Mouse (Mus musculus) embryonic facial prominence, embryonic 13.5 days (tissue): Measurements from ENCODE around the gene Sdk2. TPM values are rescaled to one million over a fixed set of nuclear protein-coding genes. Genes with fewer than 3 reads are reported as not detected.

Source experiments
- ATAC-seq: fragments of 200-750 bp; cut with Nextera tagmentation; 2 replicates; pipeline ENCODE4 v1.8.0; 2017; ENCODE audit warnings: low read depth; ENCODE audit not compliant: insufficient number of reproducible peaks, insufficient read depth, low FRiP score, low TSS enrichment
- H3K27ac ChIP-seq: fragments of 300-500 bp; sonication (generic); 2 replicates; pipeline ENCODE4 v1.5.1; 2015; ENCODE audit warnings: moderate library complexity, mild to moderate bottlenecking, inconsistent platforms
- H3K27me3 ChIP-seq: fragments of 300-500 bp; sonication (generic); 2 replicates; pipeline ENCODE4 v1.6.1; 2015; ENCODE audit warnings: mild to moderate bottlenecking, inconsistent platforms
- H3K36me3 ChIP-seq: fragments of 300-500 bp; sonication (generic); 2 replicates; pipeline ENCODE4 v1.6.1; 2015; ENCODE audit warnings: mild to moderate bottlenecking, inconsistent platforms
- H3K4me1 ChIP-seq: fragments of 300-500 bp; sonication (generic); 2 replicates; pipeline ENCODE4 v1.6.1; 2015; ENCODE audit warnings: inconsistent platforms
- H3K4me2 ChIP-seq: fragments of 300-500 bp; sonication (generic); 2 replicates; pipeline ENCODE4 v1.6.1; 2015; ENCODE audit warnings: moderate library complexity, mild to moderate bottlenecking, inconsistent platforms
- H3K4me3 ChIP-seq: fragments of 300-500 bp; sonication (generic); 2 replicates; pipeline ENCODE4 v1.5.1; 2015; ENCODE audit warnings: mild to moderate bottlenecking, inconsistent platforms
- H3K9ac ChIP-seq: fragments of 300-500 bp; sonication (generic); 2 replicates; pipeline ENCODE4 v1.6.1; 2015; ENCODE audit warnings: mild to moderate bottlenecking, inconsistent platforms
- H3K9me3 ChIP-seq: fragments of 300-500 bp; sonication (generic); 2 replicates; pipeline ENCODE4 v1.6.1; 2016; ENCODE audit warnings: inconsistent platforms
- WGBS: fragments of 180-500 bp; shearing (Covaris S2); methylation state at CpG from one replicate; pipeline ENCODE4 v1.1.7; 2015; ENCODE audit warnings: mixed read lengths; 5-methylcytosine and 5-hydroxymethylcytosine counted together
- polyA plus RNA-seq: library from polyadenylated mRNA; unstranded; fragments of >200 nt; fragmentation: Nextera tagmentation; extraction: Ambion mirVana; gene quantifications from 2 replicates; pipeline ENCODE4 v1.2.1, GENCODE M21; 2015

Sdk2 gene
- polyA plus RNA-seq, 1 experiment from 2014 or later: 3.8 TPM

DNA sequence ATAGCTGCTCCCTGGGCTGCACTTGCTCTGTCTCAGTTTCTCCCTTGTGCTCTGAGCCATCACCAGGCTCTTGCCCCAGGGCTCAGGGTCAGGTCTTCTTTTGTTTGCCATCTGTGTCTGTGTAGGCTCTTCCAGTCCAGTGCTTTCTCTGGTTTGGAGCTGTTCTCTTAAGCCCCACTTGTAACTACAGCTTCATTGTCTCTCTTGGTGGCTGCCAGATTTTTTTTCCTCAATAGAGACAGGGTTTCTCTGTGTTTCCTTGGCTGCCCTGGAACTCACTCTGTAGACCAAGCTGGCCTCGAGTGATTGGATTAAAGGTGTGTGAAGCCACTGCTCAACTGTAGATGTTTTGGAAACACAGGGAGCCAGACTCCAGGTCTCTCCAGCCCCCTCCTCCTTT lies 247.8 kb downstream of the Sdk2 start:
- H3K27ac ChIP-seq: no peak overlapping the region
- no peaks in the 10 kb centered on the region for H3K27me3 ChIP-seq
- no peak overlapping the region for H3K9ac ChIP-seq
- peaks cover 4% of the 10 kb centered on the region for H3K36me3 ChIP-seq
- H3K9me3 ChIP-seq: no peaks in the 10 kb centered on the region
- no peaks in the 10 kb centered on the region for H3K4me1 ChIP-seq
- H3K4me2 ChIP-seq: no peak overlapping the region
- WGBS: 16% methylated on average over 1 of the region's 1 CpGs
- H3K4me3 ChIP-seq: no peak overlapping the region
- no peak for ATAC-seq

- Histone ChIP-seq H3K27ac (no peak overlapping the region), H3K4me3 (no peak overlapping the region), H3K4me1 (no peaks in the 10 kb centered on the region), H3K4me2 (no peak overlapping the region), H3K36me3 (peaks cover 4% of the 10 kb centered on the region; the same call in 1 of the 2 replicates), H3K9ac (no peak overlapping the region), H3K27me3 (no peaks in the 10 kb centered on the region), H3K9me3 (no peaks in the 10 kb centered on the region)
- no peak for ATAC-seq
- 72% methylated on average over 12 of the region's 12 CpGs for WGBS
Measured at GRCm38 (mm10) chr11:113816971-113817548, 249.8 kb downstream of the Sdk2 start.

DNA sequence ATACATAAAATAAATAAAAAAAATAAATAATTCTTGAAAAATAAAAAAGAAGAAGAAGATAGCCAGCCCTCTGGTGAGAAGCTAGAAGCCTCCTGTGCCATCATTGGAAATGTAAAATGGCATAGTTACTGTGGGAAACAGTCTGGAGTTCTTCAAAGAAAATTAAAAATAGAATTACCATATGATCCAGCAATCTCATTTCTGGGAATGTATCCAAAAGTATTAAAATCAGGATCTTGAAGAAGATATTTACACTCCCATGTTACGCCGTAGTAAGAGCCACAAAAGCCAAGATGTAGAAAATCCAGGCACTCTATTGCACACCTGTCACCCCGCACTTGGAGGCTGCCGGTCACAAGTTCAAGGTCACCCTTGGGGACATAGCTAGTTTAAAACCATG lies 250.4 kb downstream of the Sdk2 start:
- Histone ChIP-seq H3K36me3 (peaks cover 4% of the 10 kb centered on the region; the same call in 1 of the 2 replicates), H3K9ac (no peak overlapping the region), H3K27me3 (no peaks in the 10 kb centered on the region), H3K4me2 (no peak overlapping the region), H3K9me3 (no peaks in the 10 kb centered on the region), H3K27ac (no peak overlapping the region), H3K4me1 (peaks cover 3% of the 10 kb centered on the region; the same call in 1 of the 2 replicates), H3K4me3 (no peak overlapping the region)
- no peak for ATAC-seq
- WGBS: 81% methylated on average over 4 of the region's 4 CpGs

DNA sequence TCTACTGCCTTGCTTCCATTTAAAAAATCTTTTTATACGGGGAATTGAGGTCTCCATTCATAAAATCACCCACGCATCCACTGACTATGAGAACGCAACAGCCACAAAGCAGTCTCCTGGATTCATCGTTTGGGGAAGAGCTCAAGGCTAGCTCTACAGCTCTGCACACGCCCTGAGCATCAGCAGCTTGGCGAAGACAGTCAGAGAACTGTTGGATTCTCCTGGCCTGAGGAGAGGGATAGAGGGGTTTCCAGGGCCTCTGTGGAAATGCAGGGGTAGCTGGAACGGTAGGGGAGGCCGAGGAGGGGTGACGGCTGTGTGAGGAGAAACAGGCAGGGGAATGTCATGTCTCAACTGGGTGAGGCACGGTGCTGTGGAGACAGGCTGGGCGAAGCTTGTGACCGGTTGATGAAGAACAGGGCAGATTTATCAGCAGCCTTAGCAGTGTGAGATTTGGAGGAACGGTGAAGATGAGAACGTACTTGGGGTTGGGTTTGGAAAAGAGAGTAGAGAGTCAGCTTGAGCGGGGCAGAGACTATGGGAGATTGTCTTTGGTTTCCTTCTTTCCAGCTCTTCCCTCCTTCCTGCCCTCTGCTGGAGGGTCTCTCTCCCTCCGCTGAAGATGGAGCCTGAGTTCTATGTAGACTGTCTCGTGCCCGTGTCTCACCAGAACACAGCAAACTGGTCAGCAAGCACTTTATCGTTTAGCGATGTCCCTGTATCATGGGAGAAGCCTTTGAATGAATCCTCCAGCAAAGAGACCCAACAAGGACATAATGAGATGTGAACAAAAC lies 255.1 kb downstream of the Sdk2 start:
- 63% methylated on average over 20 of the region's 20 CpGs for WGBS
- Histone ChIP-seq H3K27ac (0 out of 2 replicates have a peak overlapping the region, but pooled peaks have one; percentile 23), H3K36me3 (no peaks in the 10 kb centered on the region), H3K9ac (0 out of 2 replicates have a peak overlapping the region, but pooled peaks have one; percentile 41), H3K4me1 (peaks cover 21% of the 10 kb centered on the region), H3K27me3 (no peaks in the 10 kb centered on the region), H3K4me3 (no peak overlapping the region), H3K9me3 (no peaks in the 10 kb centered on the region), H3K4me2 (no peak overlapping the region)
- no peak for ATAC-seq

- H3K36me3 ChIP-seq: no peaks in the 10 kb centered on the region
- peaks cover 28% of the 10 kb centered on the region for H3K4me1 ChIP-seq
- no peaks in the 10 kb centered on the region for H3K9me3 ChIP-seq
- 29% methylated on average over 24 of the region's 24 CpGs for WGBS
- no peak overlapping the region for H3K4me3 ChIP-seq
- H3K4me2 ChIP-seq: peak overlapping the region; percentile 46
- H3K27ac ChIP-seq: peak overlapping the region; percentile 62
- no peaks in the 10 kb centered on the region for H3K27me3 ChIP-seq
- H3K9ac ChIP-seq: peak overlapping the region; percentile 57
- ATAC-seq: peak; percentile 82
Measured at GRCm38 (mm10) chr11:113810638-113811545, 256.0 kb downstream of the Sdk2 start.

DNA sequence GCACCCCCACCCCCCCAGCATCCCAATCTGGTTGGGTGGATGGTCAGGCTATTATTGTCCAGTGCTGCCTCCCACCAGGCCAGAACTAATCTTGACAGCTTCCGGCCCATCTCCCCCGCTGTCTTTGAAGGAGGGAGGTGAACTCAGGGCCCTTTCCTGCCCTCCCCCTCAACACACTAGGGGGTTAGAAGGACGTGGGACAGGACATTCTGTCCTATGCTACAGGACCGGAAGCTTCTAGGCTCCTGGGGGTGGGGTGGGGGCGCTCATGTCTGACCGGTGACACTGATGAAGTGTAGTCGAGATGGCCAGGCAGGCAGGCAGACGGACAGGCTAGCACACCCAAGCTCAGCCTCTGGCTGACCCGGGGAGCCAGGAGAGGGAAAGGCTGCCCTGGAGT lies 259.8 kb downstream of the Sdk2 start:
- Histone ChIP-seq H3K4me3 (no peak overlapping the region), H3K4me2 (no peak overlapping the region), H3K9me3 (no peaks in the 10 kb centered on the region), H3K36me3 (peaks cover 7% of the 10 kb centered on the region; the same call in 1 of the 2 replicates), H3K27ac (no peak overlapping the region), H3K9ac (no peak overlapping the region), H3K4me1 (peaks cover 36% of the 10 kb centered on the region), H3K27me3 (no peaks in the 10 kb centered on the region)
- ATAC-seq: no peak
- 43% methylated on average over 9 of the region's 9 CpGs for WGBS

DNA sequence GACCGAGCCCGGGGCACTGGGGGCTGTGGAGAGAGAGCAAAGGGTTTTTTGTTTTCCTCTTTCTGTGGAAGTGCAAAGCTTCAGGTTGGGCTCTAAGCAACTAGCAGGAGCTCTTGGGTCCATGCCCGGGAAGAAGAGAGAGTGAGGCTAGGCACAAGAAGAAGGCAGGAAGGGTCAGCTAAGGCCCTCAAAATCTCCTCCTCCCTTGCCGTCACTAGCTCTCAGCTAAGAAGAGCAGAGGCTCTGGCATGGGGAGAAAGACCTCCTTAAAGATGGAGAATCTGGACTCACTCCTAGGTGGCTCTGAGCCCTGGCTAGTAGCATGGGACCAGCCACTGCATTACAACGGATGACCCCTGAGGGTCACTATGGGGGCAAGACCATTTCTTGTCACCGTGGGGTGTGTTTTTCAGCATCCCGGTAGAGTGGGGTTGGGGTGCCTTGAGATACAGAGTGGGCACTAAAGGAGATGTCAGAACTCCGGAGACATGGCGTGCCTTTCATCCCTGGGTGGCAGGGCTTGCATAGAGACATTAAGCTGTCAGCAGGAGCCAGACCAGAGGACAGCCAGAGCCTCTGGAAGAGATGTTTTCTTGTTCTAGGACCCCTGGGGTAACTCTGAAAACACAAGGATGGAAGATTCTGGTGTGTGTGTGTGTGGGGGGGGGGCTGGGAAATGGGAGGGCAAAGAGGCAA lies 260.3 kb downstream of the Sdk2 start:
- no peaks in the 10 kb centered on the region for H3K9me3 ChIP-seq
- peaks cover 7% of the 10 kb centered on the region; the same call in 1 of the 2 replicates for H3K36me3 ChIP-seq
- WGBS: 53% methylated on average over 9 of the region's 9 CpGs
- H3K27ac ChIP-seq: no peak overlapping the region
- no peaks in the 10 kb centered on the region for H3K27me3 ChIP-seq
- no peak overlapping the region for H3K4me3 ChIP-seq
- no peak overlapping the region for H3K9ac ChIP-seq
- no peak for ATAC-seq
- peaks cover 39% of the 10 kb centered on the region for H3K4me1 ChIP-seq
- H3K4me2 ChIP-seq: no peak overlapping the region

GRCm38 (mm10) chr11:113805974-113806373 lies 260.9 kb downstream of the Sdk2 start:
- Histone ChIP-seq H3K27ac (no peak overlapping the region), H3K9me3 (no peaks in the 10 kb centered on the region), H3K36me3 (peaks cover 7% of the 10 kb centered on the region; the same call in 1 of the 2 replicates), H3K4me1 (peaks cover 36% of the 10 kb centered on the region), H3K27me3 (no peaks in the 10 kb centered on the region), H3K4me3 (no peak overlapping the region), H3K4me2 (no peak overlapping the region), H3K9ac (no peak overlapping the region)
- ATAC-seq: no peak
- 70% methylated on average over 10 of the region's 10 CpGs for WGBS

DNA sequence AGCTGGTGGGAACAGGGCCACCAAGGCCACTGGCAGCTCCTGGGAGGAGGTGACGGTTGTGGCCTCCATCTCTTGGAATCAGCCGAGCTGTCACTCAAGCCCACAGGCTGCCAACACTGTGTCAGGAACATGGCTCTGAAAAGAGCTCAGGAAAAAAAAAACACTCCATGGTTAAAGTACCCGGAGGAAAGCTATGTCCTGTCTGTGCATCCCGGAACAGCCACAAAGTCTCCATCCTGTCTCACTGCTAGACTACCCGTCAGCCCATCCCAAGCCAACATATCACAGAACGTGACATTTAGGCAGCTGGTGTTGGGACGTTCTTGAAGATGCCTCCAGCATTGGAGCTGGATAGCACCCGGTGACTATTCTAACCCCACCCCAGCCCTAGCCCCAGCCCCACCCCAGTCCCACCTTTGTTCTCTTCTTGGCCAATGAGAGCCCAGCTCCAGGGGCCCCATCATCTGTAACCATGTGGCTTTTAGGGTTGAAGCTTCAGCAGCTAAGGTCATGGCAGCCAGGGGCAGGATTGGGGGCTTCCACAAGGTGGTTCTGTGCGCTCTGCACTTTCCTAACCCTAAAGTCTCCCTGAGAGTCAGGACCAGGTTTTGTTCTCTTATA lies 263.4 kb downstream of the Sdk2 start:
- no peak overlapping the region for H3K27ac ChIP-seq
- H3K9ac ChIP-seq: no peak overlapping the region
- H3K4me2 ChIP-seq: no peak overlapping the region
- H3K4me3 ChIP-seq: no peak overlapping the region
- H3K36me3 ChIP-seq: peaks cover 12% of the 10 kb centered on the region; the same call in 1 of the 2 replicates
- H3K4me1 ChIP-seq: peaks cover 25% of the 10 kb centered on the region
- ATAC-seq: no peak
- H3K27me3 ChIP-seq: no peaks in the 10 kb centered on the region
- H3K9me3 ChIP-seq: no peaks in the 10 kb centered on the region
- 68% methylated on average over 9 of the region's 9 CpGs for WGBS

DNA sequence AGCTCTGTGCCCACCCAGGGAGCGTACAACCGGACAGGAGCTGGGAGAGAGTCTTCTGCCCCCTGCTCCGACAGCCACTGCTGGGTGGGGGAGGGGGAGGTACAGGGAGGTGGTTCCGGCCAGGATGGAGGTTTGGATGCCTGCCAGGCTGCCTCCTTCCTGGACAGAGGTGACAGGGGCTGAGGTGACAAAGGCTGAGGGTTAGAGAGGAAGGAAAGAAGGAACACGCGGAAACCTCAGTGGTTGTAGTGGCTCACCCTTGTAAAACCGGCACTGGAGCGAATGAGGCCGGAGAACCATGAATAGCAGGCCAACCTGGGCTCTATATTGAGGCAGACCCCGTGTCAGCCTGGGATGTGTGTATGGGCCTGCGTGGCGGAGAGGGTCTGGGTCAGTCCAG lies 264.4 kb downstream of the Sdk2 start:
- 62% methylated on average over 12 of the region's 12 CpGs for WGBS
- Histone ChIP-seq H3K27ac (no peak overlapping the region; the same call in 1 of the 2 replicates), H3K4me3 (no peak overlapping the region), H3K27me3 (no peaks in the 10 kb centered on the region), H3K4me1 (peaks cover 33% of the 10 kb centered on the region), H3K36me3 (peaks cover 12% of the 10 kb centered on the region; the same call in 1 of the 2 replicates), H3K9ac (no peak overlapping the region), H3K9me3 (no peaks in the 10 kb centered on the region), H3K4me2 (no peak overlapping the region)
- ATAC-seq: no peak
